Mouse (Mus musculus) liver, adult 2 months (tissue): ENCODE data around the gene Kcng3.

Experiments used
- CTCF ChIP-seq: fragments of 200-500 bp; IDR thresholded peaks from 2 replicates; pipeline ENCODE4 v1.5.1; 2011; ENCODE audit warnings: low read depth, low read length, control low read depth
- POLR2A ChIP-seq: fragments of 200-500 bp; IDR thresholded peaks from 2 replicates; pipeline ENCODE4 v1.6.1; 2011; ENCODE audit warnings: low read length, control low read depth; ENCODE audit not compliant: insufficient read depth; ENCODE audit errors: extremely low read depth

DNA sequence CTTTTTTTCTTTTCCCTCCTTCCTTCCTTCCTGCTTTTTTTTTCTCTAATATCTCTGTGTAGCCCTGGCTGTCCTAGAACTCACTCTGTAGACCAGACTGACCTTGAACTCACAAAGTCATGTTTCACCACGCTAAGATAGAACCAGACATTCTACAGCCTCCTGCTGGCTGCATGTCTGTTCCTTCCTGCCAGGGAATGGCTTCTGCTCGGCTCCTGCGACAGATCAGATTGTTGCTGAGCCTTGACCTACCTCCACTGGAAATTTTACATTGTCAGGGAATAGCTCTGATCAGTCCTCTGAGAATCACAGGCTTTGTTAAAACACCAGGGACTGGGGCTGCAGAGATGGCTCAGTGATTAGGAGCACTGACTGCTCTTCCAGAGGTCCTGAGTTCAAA lies 24.0 kb upstream of the Kcng3 start:
- no peak for TF ChIP-seq CTCF
- TF ChIP-seq POLR2A, result no peak
